Mouse (Mus musculus) MN1 (cell line): ENCODE measurements around the gene Ube2dnl1.

Experiments used
- DNase-seq: peaks from one replicate; pipeline ENCODE4 v3.0.0-alpha.2; 2016; ENCODE audit warnings: low spot score

Gene Ube2dnl1

DNA sequence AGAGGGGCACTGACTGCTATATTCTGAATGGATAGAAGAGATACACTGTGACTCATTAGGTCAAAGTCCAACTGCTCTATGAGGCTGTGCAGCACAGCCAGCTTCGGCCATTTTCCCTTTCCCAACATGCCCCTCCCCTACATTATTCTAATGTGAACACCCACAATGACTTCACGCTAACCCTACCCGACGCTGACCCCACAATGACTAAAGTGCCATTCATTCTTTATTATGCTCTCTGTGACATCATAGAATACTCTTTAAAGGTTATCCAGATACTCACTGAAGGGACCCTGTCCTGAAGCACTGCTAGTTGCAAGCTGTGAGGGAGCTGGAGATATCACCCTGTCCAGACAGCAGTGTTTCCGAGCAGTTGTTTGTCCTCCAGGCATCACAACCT, at the start of gene Ube2dnl1:
TSS of gene Ube2dnl1 (plus strand) at position 301 of the 400 bp plus-strand sequence.
- DNase-seq: no peak

DNA sequence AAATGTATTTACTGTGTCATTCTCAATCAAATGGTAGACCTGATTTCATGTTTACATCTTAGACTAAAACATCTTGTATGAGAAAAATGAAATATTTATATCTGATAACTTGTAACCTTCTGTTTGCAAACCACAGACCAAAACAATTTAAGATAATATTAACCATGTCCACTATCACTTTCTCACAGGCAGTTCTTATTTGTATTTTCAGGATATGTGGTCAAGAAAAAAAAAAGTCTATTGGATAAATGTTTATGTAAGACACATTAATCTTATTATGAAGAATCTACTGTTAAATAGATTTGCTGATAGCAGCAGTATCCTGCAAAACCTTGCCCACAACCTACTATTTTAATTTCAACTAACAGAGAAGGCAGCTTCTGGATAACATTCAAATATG, 9.3 kb upstream of the Ube2dnl1 start:
- no peak for DNase-seq

DNA sequence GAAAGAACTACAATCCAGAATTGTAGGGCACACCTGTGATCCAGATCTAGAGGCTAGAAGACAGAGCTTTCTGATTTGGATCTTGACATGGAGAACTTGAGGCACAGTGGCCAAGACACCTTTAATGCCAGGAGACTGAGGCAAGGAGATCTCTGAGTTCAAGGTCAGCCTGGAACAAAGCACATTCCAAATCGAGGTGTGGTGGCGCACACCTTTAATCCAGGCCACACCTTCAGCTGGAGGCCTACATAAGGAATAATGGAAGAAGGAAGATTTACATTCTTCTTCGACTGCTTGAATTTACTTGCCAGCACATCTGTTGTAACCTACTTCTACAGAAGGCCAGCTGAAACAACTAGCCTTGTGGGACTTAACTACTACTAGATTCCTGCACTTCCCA, 7.3 kb upstream of the Ube2dnl1 start:
- DNase-seq: no peak

DNA sequence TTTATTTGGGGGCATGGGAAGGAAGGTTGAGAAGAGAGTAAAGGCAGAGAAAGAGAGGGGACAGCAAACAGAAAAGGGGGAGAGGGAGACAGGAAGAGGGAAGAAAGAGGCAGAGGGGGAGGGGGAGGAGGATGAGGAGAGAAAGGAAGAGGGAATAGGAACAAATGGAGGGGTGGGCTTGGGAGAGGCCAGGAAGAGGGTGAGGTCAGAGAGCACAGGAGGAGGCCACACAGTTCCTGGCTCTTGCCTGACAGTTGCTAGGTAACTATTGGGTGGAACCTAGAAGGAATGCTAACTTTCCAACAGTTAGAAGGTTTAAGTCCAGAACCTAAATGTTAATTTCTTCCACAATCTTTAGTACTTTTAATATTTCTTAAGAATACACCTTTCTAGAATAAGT, 1.4 kb upstream of the Ube2dnl1 start:
- no peak for DNase-seq

DNA sequence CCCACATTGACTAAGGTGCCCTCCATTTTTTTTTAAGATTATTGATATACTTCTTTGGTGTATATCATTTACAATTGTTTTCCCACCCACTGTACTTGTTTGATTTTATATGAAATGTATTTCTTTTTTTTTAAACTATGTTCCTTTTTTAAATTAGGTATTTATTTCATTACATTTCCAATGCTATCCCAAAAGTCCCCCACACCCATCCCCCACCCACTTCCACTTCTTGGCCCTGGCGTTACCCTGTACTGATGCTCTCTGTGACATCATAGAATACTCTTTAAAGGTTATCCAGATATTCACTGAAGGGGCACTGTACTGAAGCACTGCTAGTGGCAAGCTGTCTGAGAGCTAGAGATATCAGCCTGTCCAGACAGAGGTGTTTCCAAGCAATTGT, 2.5 kb downstream of the Ube2dnl1 start, which contains the start of gene Ube2dnl2:
TSS of gene Ube2dnl2 (plus strand) at position 301 of the 400 bp plus-strand sequence.
- no peak for DNase-seq

DNA sequence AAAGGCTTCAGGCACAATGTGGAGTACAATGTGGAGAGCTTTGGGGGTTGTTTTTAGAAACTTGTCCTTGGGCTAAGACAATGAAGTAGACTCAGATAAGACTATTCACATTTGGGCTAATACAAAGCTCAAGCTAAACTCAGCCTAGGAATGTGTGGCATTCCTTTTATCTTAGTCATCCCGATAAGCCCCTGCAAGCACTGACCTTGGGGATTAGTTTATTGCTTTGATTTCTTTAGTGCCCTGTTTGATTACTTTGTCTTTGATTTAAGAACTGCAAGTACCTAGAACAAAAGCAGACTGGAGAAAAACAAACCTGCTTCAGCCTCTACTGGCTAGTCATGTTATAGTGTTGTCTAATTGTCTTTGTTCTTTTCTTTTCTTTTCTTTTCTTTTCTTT, 50.3 kb downstream of the Ube2dnl1 start:
- no peak for DNase-seq
